Mouse (Mus musculus) cortical plate, adult 2 months (tissue): ENCODE measurements at regions not wholly inside any gene's neighbourhood (a gene's known extent, or its start where the extent isn't known, plus 50 kb on each side); places are given as distances from the start of the nearest gene placed in this dataset.

Experiments used
- H3K27ac ChIP-seq: fragments of 200-500 bp; 2 replicates; pipeline ENCODE4 v1.5.1; 2012; ENCODE audit warnings: low read length, control low read depth, inconsistent platforms; ENCODE audit not compliant: insufficient read depth
- H3K4me1 ChIP-seq: fragments of 200-500 bp; 2 replicates; pipeline ENCODE4 v1.6.1; 2011; ENCODE audit warnings: low read length; ENCODE audit not compliant: control insufficient read depth, insufficient read depth
- H3K4me3 ChIP-seq: fragments of 200-500 bp; 2 replicates; pipeline ENCODE4 v1.5.1; 2011; ENCODE audit warnings: mild to moderate bottlenecking, low read length, control low read depth; ENCODE audit not compliant: insufficient read depth
- CTCF ChIP-seq: fragments of 200-500 bp; IDR thresholded peaks from 2 replicates; pipeline ENCODE4 v1.5.1; 2011; ENCODE audit warnings: mild to moderate bottlenecking, control low read depth, low read length; ENCODE audit not compliant: insufficient read depth; ENCODE audit errors: extremely low read depth
- POLR2A ChIP-seq: fragments of 200-500 bp; IDR thresholded peaks from 2 replicates; pipeline ENCODE4 v1.6.1; 2011; ENCODE audit warnings: mild to moderate bottlenecking, low read length, control low read depth; ENCODE audit not compliant: insufficient read depth; ENCODE audit errors: extremely low read depth

DNA sequence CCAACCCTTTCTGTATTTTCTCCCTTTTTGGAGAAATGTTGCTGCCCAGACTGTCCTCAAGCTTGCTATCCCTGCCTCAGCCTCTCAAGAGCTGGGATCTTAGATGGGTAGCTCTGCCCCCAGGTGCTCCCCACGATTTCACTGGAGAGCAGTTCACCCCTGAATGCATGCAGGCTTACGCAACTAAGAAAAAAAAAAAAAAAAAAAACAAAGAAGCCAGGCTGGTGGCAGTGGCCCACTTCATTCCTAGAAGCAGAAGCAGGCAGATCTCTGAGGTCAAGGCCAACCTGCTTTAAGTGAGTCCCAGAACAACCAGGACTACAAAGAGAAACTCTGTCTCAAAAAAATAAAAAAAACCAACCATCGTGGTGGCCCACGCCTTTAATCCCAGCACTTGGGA, 51.2 kb upstream of the Fbxo11 start:
- H3K27ac ChIP-seq: no peak overlapping the region
- TF ChIP-seq CTCF (no peak), POLR2A (no peak)
- H3K4me3 ChIP-seq: no peak overlapping the region
- H3K4me1 ChIP-seq: no peaks in the 10 kb centered on the region

DNA sequence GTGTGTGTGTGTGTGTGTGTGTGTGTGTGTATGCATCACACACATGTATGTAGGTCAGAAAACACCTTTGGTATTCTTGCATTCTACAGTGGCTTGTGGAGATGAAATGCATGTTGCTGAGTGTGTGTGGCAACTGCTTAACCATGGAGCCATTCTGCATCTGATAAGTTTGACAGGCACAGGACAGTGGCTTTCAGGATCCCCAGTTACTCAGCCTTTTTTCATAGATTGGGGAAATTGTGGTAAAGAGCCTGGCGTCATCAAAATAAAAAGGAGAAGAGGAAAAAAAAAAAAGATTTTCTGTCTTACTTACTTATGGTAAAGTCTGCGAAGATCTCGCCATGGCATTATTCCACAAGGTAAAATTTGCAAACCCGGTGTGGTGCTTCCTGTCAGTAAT, 53.6 kb upstream of the Fbxo11 start:
- Histone ChIP-seq H3K4me3 (no peak overlapping the region), H3K27ac (no peak overlapping the region), H3K4me1 (no peaks in the 10 kb centered on the region)
- no peak for TF ChIP-seq POLR2A
- TF ChIP-seq CTCF: no peak

DNA sequence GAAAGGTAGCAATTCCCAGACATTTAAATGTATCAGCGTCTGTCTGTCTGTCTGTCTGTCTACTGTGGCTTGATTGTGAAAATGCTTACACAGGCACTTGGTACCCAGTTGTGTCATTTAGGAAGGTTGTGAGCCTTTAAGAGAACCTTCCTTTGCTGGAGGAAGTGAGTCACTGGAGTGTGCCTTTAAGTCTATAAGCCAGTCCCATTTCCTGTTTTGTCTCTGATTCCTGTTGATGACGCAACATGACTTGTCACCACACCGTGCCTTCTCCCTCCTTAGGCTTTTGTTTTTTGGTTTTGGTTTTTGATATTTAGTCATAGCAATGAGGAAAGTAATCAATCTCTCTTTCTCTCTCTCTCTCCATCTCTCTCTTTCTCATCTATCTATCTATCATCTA, 58.6 kb upstream of the Fbxo11 start:
- no peak for TF ChIP-seq POLR2A
- Histone ChIP-seq H3K4me1 (no peaks in the 10 kb centered on the region), H3K27ac (no peak overlapping the region), H3K4me3 (no peak overlapping the region)

DNA sequence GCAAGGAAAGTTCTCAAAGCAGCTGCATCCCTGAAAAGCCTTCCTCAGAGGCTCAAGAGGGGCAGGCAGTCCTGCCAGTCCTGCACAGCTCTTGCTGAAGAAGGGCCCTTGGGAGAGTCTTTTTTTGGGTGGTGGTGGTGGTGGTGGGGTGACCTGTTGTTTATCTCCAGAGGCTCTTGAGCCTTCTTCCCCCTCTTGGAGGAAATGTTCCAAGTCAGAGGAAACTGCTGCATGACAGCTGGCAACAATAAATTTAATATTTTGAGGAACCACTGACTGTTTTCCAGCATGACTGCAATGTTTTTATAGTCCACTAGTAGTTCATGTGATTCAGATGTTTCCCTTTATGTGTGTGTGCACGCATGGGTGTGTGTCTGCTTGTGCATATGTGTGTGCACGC, 62.0 kb upstream of the Fbxo11 start:
- no peak overlapping the region for H3K27ac ChIP-seq
- H3K4me3 ChIP-seq: no peak overlapping the region
- no peaks in the 10 kb centered on the region for H3K4me1 ChIP-seq
- TF ChIP-seq POLR2A (no peak), CTCF (no peak)

DNA sequence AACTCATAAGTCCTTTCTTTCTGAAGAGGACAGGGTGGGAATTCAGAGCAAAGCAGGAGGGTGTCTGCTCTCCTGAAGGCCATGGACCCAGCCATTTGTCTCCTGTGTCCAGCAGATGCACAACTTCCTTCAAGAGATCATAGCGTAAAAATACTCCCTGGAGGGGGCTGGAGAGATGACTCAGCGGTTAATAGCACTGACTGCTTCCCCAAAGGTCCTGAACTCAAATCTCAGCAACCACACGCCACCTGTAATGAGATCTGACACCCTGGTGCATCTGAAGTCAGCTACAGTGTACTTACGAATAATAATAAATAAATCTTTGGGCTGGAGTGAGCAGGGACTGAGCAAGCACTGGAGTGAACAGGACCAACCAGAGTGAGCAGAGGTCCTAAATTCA, 66.2 kb upstream of the Fbxo11 start:
- no peak overlapping the region for H3K4me3 ChIP-seq
- TF ChIP-seq CTCF (no peak), POLR2A (no peak)
- no peaks in the 10 kb centered on the region for H3K4me1 ChIP-seq
- no peak overlapping the region for H3K27ac ChIP-seq

DNA sequence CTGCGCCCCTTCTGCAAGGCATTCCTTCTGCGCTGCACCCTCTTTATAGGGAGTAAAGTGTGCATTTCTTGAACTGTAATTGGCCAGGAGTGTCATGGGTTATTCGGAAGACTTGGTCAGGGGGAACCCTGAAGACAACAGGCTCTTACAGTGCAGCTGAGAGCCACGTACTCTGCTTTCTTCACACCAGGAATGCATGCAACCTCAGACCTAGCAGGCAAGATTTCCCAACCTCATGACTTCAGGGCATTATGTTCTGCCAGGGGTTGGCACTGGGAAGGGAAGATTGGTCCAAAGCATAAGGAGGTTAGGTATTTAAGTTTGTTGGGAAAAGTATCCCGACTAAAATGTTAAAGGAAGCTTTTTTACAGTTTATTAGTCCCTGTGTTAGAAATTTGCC, 66.9 kb upstream of the Fbxo11 start:
- no peak overlapping the region for H3K4me3 ChIP-seq
- TF ChIP-seq CTCF (no peak), POLR2A (no peak)

DNA sequence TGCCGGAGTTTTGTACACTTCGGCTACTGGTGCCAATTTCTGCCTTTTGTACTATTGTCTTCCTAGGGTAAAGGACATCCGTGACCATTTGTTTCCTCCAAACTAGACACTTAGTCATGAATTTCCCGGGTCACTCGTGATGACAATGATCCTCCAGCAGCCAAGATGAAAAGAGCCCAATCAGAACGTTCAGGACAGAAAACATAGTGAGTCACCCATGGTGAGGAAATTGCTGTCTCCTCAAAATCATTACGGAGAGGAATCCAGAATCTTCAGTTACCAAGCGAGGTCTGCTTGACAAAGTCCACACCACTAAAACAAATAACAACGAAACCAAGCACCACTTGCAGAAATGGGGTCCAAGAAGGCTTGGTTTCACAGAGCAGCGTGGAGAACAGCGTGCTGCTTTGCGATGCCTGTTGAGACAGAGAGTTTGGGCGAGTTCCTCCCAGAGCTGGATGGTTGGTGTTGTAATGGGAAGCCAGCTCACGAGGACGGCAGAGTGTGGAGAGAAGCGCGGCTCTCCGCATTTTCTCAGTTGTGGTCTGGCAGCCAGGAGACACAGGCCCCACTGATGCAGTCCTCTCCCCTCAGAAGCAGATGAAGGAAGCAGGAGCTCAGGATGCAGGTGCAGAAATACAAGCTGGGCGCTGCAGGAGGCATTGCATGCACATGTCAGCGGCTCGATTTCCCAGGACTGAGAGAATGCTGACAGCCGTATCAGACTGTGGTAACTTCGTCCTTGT, 67.7 kb upstream of the Fbxo11 start:
- H3K27ac ChIP-seq: no peak overlapping the region
- no peaks in the 10 kb centered on the region for H3K4me1 ChIP-seq
- no peak for TF ChIP-seq POLR2A
- no peak for TF ChIP-seq CTCF
- H3K4me3 ChIP-seq: no peak overlapping the region

More for the DNA sequence above, 66.9 kb upstream of the Fbxo11 start:
- H3K27ac ChIP-seq: no peak overlapping the region
- no peaks in the 10 kb centered on the region for H3K4me1 ChIP-seq

DNA sequence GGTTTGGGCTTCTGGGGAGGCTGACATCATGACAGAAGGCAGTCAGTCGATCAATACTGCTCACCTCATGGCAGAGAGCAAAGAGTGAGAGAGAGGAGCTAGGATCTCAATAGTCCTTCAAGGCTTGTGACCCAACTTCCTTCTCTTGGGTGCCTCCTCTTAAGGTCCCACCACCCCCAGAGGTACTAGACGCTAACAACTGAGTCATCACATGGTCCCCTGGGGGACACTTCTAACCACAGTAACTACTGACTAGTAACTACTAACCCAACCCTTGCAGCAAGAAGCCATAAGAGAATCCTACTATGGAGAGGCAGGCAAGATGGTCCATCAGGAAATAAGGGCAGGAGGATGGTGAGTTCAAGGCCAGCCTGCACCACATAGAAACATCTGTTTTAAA, 69.5 kb upstream of the Fbxo11 start:
- Histone ChIP-seq H3K4me3 (no peak overlapping the region), H3K4me1 (no peaks in the 10 kb centered on the region), H3K27ac (no peak overlapping the region)
- TF ChIP-seq CTCF: no peak
- no peak for TF ChIP-seq POLR2A

DNA sequence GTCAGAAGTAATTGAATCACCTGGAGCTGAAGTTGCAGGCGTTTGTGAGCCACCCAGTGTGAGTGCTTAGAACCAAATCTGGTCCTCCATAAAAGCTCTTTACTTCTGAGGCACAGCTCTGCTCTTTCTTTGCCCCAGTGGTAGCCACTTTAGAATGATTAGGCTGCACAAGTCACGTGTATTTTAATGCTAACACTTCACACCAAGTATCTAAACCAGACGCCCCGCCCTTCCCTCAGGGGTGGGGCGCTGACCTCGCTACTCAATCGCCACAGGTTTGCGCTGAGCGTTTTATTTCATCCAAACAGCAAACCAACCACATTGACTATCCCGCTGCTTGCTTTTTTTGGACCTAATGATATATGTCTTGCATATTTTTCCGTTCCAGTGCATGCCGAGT, 76.4 kb upstream of the Fbxo11 start:
- no peak for TF ChIP-seq POLR2A
- TF ChIP-seq CTCF: no peak
- Histone ChIP-seq H3K4me1 (no peaks in the 10 kb centered on the region), H3K27ac (no peak overlapping the region), H3K4me3 (no peak overlapping the region)

DNA sequence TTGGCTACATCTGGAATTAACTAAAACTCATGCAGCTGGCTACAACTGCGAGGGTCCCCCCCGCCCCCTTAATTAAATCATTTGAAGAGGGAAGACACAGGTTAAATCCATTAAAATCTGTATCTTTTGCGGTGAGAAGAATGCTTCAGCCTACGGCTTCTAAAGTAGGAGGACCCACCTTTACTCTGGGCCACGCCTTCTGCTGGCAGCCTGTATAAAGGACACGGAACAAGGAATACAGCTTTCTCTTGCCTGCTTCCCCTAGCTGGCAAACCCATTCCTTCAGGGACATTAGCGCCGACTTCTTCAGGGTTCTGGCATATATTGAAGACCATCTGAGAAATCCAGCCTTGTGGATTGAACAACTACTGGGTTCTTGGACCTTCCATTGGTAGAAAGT, 76.9 kb upstream of the Fbxo11 start:
- no peak overlapping the region for H3K27ac ChIP-seq
- H3K4me1 ChIP-seq: no peaks in the 10 kb centered on the region
- H3K4me3 ChIP-seq: no peak overlapping the region
- TF ChIP-seq POLR2A (no peak), CTCF (no peak)
